ENCODE assay signal across 7 mouse cellular contexts in the genomic region with DNA sequence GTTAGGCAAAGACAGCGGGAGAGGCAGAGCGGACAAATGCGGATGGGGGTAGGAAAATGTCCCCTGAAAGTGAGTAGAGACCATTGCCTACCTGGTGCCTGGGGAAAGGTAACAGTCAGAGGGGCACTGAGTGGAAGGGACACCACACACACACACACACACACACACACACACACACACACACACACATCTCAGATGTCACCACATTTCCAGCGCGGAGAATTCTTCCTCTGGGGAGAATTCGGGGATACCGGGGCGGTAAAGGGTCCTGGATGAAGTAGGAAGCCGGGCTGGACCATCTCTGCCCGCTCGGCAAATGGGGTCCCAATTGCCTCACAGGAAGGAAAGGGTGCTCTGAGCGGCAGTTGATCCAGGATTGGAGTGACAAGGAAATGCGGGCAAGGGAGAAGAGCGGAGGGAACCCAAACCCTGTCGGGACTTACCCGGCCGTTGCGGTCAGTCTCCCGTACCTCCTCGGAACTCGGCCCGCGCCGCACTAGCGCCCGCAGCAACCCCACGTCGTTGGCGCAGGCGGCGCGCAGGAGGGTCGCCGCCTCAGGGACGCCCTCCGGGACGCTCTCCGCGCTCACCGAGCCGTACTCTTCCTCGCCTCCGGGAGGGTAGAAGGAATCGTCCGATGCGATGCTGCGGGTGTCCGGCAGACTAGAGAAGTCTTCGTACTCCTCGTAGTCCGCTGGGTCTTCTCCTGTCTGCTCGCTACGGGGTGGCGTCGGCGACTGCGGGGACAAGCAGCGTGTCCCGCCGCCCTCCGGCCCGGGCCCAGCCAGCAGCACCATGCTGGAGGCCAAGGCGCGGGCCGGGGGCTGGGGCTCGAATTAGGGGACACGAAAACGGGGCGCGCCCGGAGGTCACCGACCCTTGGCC. TPM values are rescaled to one million over a fixed set of nuclear protein-coding genes. Genes with fewer than 3 reads are reported as not detected.
A peak's percentile ranks its signal among the peaks of the same experiment; 100 is the strongest.
DNase-seq lines count a peak whose midpoint lies in the region; ATAC-seq and TF ChIP-seq lines count a peak whose summit lies in the region.

No protein-coding gene starts in this region.

- no peak for TF ChIP-seq POLR2A in embryonic fibroblast, embryonic 13.5 days (IDR thresholded peaks at IDR 0.05; ENCODE audit: low read depth, low read length)

- DNase-seq in thymus, postnatal 4 days, result peak; percentile 17
- DNase-seq in thymus, postnatal 25 days, result no peak
- no peak for DNase-seq in hindbrain, postnatal 0 days (ENCODE audit: low spot score)
- no peak for DNase-seq in left cerebral cortex, postnatal 14 days (ENCODE audit: low spot score in 2 of 2)
- DNase-seq in right cerebral cortex, postnatal 14 days, result no peak

- H3K9me3 ChIP-seq in hindbrain, postnatal 0 days (ENCODE audit: low read length), result no peaks in the 10 kb centered on the region

- peak overlapping the region; percentile 51 for H3K9ac ChIP-seq in hindbrain, postnatal 0 days (replicated peaks; ENCODE audit: low read length)

- H3K4me3 ChIP-seq in embryonic fibroblast, embryonic 13.5 days (ENCODE audit: insufficient read depth, low read length), result peak overlapping the region; percentile 41
- H3K4me3 ChIP-seq in hindbrain, postnatal 0 days (ENCODE audit: low read length), result peak overlapping the region; percentile 61

- WGBS in hindbrain, postnatal 0 days, result under 1% methylated on average over 64 of the region's 72 CpGs

- H3K27me3 ChIP-seq in hindbrain, postnatal 0 days (ENCODE audit: insufficient read depth, low read length), result peaks cover 13% of the 10 kb centered on the region; the same call in 1 of the 2 replicates

- H3K27ac ChIP-seq in embryonic fibroblast, embryonic 13.5 days (ENCODE audit: insufficient read depth, low read length), result no peak overlapping the region
- H3K27ac ChIP-seq in hindbrain, postnatal 0 days, result no peak overlapping the region

- no peaks in the 10 kb centered on the region for H3K36me3 ChIP-seq in hindbrain, postnatal 0 days (ENCODE audit: insufficient read depth, low read length)

- peak; percentile 32; the same call in 1 of the 2 replicates for ATAC-seq in hindbrain, postnatal 0 days
- peak; percentile 26 for ATAC-seq in megakaryocyte, adult 5-6 weeks (ENCODE audit: poor library complexity, severe bottlenecking)

- H3K4me2 ChIP-seq in hindbrain, postnatal 0 days (ENCODE audit: low read depth, low read length), result peak overlapping the region; percentile 100

- intact Hi-C loops in left cerebral cortex, postnatal 14 days (cut with DNase I), result loop anchor here (5.0 kb wide), 2 partner anchors 50 kb away; no protein-coding TSS in a partner anchor

- H3K4me1 ChIP-seq in embryonic fibroblast, embryonic 13.5 days (ENCODE audit: control insufficient read depth, insufficient read depth, low read length), result no peaks in the 10 kb centered on the region
- peaks cover 16% of the 10 kb centered on the region for H3K4me1 ChIP-seq in hindbrain, postnatal 0 days (ENCODE audit: insufficient read depth, low read length)

- no peak for TF ChIP-seq CTCF in embryonic fibroblast, embryonic 13.5 days (IDR thresholded peaks at IDR 0.05; ENCODE audit: borderline replicate concordance, insufficient read depth, low read length)
- TF ChIP-seq CTCF in hindbrain, postnatal 0 days (IDR thresholded peaks at IDR 0.05; ENCODE audit: low read depth), result no peak

RNA-seq across cellular contexts. Expression of gene Ankrd33b, which starts 0.7 kb away (rescaled TPM):
- 0.16 and 0.17 TPM in 2 replicates for polyA plus RNA-seq in embryonic fibroblast, embryonic 13.5 days (2011; ENCODE audit: insufficient read length, low read depth, missing spikeins)
- 1.6 and 3.3 TPM in 2 replicates for total RNA-seq in hindbrain, postnatal 0 days (2014; rRNA removed)
- polyA plus RNA-seq in hindbrain, postnatal 0 days (2015; fragmentation: Nextera tagmentation; extraction: Ambion mirVana), result 1.2 and 1.6 TPM in 2 replicates
- total RNA-seq in megakaryocyte, adult 5-6 weeks (2015), result 4.8 and 5.1 TPM in 2 replicates
- 5.8 and 9.1 TPM in 2 replicates for total RNA-seq in megakaryocyte, adult 5-6 weeks (2017)
- 10 to 100 TPM; 24.2 to 30.9 TPM for total RNA-seq in left cerebral cortex, postnatal 14 days (2021)
